Mouse (Mus musculus): Measurements from ENCODE around the gene Hoxc5. TPM values are rescaled to one million over a fixed set of nuclear protein-coding genes. Genes with fewer than 3 reads are reported as not detected.

Hoxc5 gene
- total RNA-seq, 2 experiments from 2014 or later: not detected

Small RNA genes lying within 50 kb of the gene (microRNA-seq; reads per million reads assigned to microRNA genes)
- gene Mir196a-2 (0 to 0.98 reads per million in 2 experiments), gene Mir615 (0.89 to 0.98 reads per million in 2 experiments)

Other genes starting within 250 kb of the Hoxc5 start
- 10 to 100 TPM; 57.7 to 62.7 TPM for gene Calcoco1, start 245.3 kb upstream of the Hoxc5 start, total RNA-seq (2021)
- gene Hoxc13, start 46.3 kb upstream of the Hoxc5 start, total RNA-seq (2021): not detected
- not detected for gene Hoxc12, start 30.7 kb upstream of the Hoxc5 start, total RNA-seq (2021)
- gene Hoxc11, start 13.0 kb upstream of the Hoxc5 start, total RNA-seq (2021): not detected
- gene Hoxc10, start 647 bp upstream of the Hoxc5 start, total RNA-seq (2021): not detected
- not detected for gene Hoxc9, start 9.0 kb downstream of the Hoxc5 start, total RNA-seq (2021)
- not detected for gene Hoxc8, start 23.2 kb downstream of the Hoxc5 start, total RNA-seq (2021)
- gene Hoxc6, start 30.8 kb downstream of the Hoxc5 start, total RNA-seq (2021): not detected
- not detected for gene Hoxc4, start 51.5 kb downstream of the Hoxc5 start, total RNA-seq (2021)
- 10 to 100 TPM; 15.1 to 17.4 TPM for gene Smug1, start 199.6 kb downstream of the Hoxc5 start, total RNA-seq (2021)

Data from layer of hippocampus, postnatal 10 days (tissue).